8 mouse cellular contexts compared by ENCODE assay signal in genomic region chr3:89090694-89091655, GRCm38 (mm10). TPM values are rescaled to one million over a fixed set of nuclear protein-coding genes. Genes with fewer than 3 reads are reported as not detected.
DNase-seq lines count a peak whose midpoint lies in the region; ATAC-seq lines count a peak whose summit lies in the region.

No protein-coding gene starts in this region.

- H3K4me3 ChIP-seq in hindbrain, embryonic 13.5 days, result peak overlapping the region; percentile 69

- H3K27ac ChIP-seq in hindbrain, embryonic 13.5 days, result peak overlapping the region; percentile 89

- peaks cover 56% of the 10 kb centered on the region for H3K36me3 ChIP-seq in hindbrain, embryonic 13.5 days

- peaks cover 57% of the 10 kb centered on the region for H3K4me1 ChIP-seq in hindbrain, embryonic 13.5 days (replicated peaks)

- WGBS in hindbrain, embryonic 13.5 days, result under 1% methylated on average over 74 of the region's 74 CpGs

- peaks cover 18% of the 10 kb centered on the region for H3K27me3 ChIP-seq in hindbrain, embryonic 13.5 days

- peak overlapping the region; percentile 91 for H3K4me2 ChIP-seq in hindbrain, embryonic 13.5 days

- peak; percentile 24 for ATAC-seq in hindbrain, embryonic 13.5 days (ENCODE audit: low FRiP score)

- DNase-seq in R1 (ENCODE audit: low read depth, low spot score), result peak; percentile 93
- peak; percentile 90 to 91 for DNase-seq in cerebellum, postnatal 14 days
- peak; percentile 74 to 77 for DNase-seq in frontal cortex, postnatal 14 days (ENCODE audit: low spot score in 2 of 2)
- peak; percentile 81 to 85 for DNase-seq in layer of hippocampus, postnatal 36 days
- peak; percentile 81 for DNase-seq in lung, postnatal 25 days (ENCODE audit: low spot score)
- peak; percentile 89 for DNase-seq in right cerebral cortex, adult 18-20 months
- DNase-seq in urinary bladder, adult 18-20 months (ENCODE audit: low spot score in 2 of 2), result peak; percentile 67 to 88

- peak overlapping the region; percentile 90 for H3K9ac ChIP-seq in hindbrain, embryonic 13.5 days

- H3K9me3 ChIP-seq in hindbrain, embryonic 13.5 days, result no peaks in the 10 kb centered on the region

RNA-seq across cellular contexts. Expression of gene Rusc1, which starts 2.1 kb away (rescaled TPM):
- 74.5 and 76.0 TPM in 2 replicates for polyA plus RNA-seq in hindbrain, embryonic 13.5 days (2015; fragmentation: Nextera tagmentation; extraction: Ambion mirVana)
- 100 to 1,000 TPM; 129 to 137 TPM for total RNA-seq in layer of hippocampus, postnatal 36 days (2021)

RNA-seq across cellular contexts. Expression of gene Gm43738, which starts 9.9 kb away (rescaled TPM):
- polyA plus RNA-seq in hindbrain, embryonic 13.5 days (2015; fragmentation: Nextera tagmentation; extraction: Ambion mirVana), result not detected in 2 replicates
- not detected for total RNA-seq in layer of hippocampus, postnatal 36 days (2021)

RNA-seq across cellular contexts. Expression of gene Fdps, which starts 10.8 kb away (rescaled TPM):
- 312 and 322 TPM in 2 replicates for polyA plus RNA-seq in hindbrain, embryonic 13.5 days (2015; fragmentation: Nextera tagmentation; extraction: Ambion mirVana)
- 10 to 100 TPM; 78.8 to 80.0 TPM for total RNA-seq in layer of hippocampus, postnatal 36 days (2021)

RNA-seq across cellular contexts. Expression of gene Pklr, which starts 45.0 kb away (rescaled TPM):
- 0.30 TPM in 1 of 2 replicates, not detected in the other for polyA plus RNA-seq in hindbrain, embryonic 13.5 days (2015; fragmentation: Nextera tagmentation; extraction: Ambion mirVana)
- total RNA-seq in layer of hippocampus, postnatal 36 days (2021), result not detected

Comparison
In these comparisons a context has a peak if more than half of its experiments do, and no peak if none do; other contexts are left out.
1. Peak in every context shown above with its lines: DNase-seq, ATAC-seq, H3K4me3 ChIP-seq and H3K27ac ChIP-seq.